Mouse (Mus musculus): ENCODE results near the gene Prss35.
A peak's percentile ranks its signal among the peaks of the same experiment; 100 is the strongest.

The Prss35 gene

DNA sequence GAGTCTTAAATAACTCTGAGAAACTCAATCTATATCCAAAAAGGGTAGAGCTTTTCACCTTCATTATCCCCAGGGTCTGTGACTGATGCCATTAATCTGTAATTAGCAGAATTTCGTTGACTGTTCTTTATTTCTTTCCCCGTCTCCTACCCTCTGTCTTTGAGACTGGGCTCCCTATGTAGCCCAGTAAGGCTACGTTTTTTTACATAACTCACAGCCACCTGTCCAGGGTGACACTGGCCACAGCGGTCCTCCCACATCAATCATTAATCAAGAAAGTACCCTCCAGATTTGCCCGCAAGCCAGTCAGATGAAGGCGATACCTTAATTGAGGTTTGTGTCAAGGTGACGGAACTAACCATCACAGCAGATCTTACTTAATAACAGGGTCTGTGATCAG is 55.6 kb downstream of the Prss35 start:
- no peak for DNase-seq

DNA sequence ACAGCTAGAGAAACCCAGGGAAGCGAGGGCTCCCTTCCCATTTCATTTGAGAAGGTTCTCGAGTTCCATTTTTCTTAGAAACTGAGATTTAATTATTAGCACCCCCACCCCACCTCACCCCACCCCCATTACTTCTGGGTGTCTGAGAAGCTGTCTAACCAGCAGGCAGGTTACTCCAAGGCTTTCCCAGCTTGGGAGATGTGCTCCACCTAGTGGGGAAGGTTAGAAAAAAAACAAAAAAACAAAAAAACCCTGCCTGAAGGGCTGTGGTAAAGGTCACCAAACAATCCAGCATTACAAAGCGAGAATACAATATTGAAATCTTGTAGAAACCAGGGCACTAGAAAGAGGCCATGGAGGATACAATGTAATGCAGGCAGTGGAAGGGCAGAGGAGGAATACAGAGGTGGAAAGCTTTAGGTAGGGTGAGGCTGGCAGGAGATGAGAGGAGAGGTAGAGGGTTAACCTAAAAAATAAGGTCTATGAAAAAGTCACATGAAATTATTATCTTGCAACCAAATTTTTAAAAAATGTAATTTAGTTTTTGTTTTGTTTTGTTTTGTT is 57.2 kb downstream of the Prss35 start:
- peak; percentile 43 to 49 for DNase-seq

Measured in cerebellum, postnatal 25 days (tissue).